Mouse (Mus musculus) embryonic fibroblast, embryonic 13.5 days (primary cell): ENCODE data around the gene Zfp341.
A peak's percentile ranks its signal among the peaks of the same experiment; 100 is the strongest.

Experiments used
- CTCF ChIP-seq: IDR thresholded peaks from 2 replicates; pipeline ENCODE4 v1.5.1; 2011; ENCODE audit warnings: mild to moderate bottlenecking, control low read depth, low read length, moderate library complexity, borderline replicate concordance; ENCODE audit not compliant: insufficient read depth
- POLR2A ChIP-seq: IDR thresholded peaks from 2 replicates; pipeline ENCODE4 v1.6.1; 2011; ENCODE audit warnings: low read depth, mild to moderate bottlenecking, control low read depth, low read length, moderate library complexity

DNA sequence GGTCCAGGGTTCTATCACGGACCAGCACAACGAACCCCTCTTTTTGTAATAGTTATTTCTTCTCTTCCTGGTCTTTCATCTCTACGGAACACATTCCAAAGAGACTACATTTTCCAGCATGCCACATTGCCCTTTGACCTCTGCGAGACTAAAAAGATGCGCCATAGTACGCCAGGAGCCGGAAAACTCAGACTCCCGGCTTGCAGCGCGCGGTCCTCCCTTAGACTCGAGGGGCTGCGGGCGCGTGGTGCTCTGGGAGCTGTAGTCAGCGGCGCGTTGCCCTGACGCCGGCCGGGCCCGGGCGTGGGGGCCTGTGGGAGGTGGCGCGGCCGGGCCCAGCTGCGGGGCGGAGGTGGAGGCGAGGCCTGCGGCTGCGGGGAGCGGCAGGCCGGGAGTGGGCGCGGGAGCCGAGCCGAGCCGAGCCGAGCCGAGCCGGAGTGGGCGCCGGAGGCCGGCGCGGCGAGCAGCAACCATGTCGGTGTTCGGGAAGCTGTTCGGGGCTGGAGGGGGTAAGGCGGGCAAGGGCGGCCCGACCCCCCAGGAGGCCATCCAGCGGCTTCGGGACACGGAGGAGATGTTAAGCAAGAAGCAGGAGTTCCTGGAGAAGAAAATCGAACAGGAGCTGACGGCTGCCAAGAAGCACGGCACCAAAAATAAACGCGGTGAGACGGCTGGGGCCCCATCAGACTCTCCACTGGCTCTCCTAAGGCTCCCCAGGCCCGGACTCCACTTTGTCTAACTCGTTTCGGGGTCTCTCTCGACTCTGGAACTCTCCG is 43.8 kb downstream of the Zfp341 start:
- no peak for TF ChIP-seq CTCF
- peak; percentile 62 for TF ChIP-seq POLR2A
